Mouse (Mus musculus): ENCODE results near the gene Mdm2. TPM values are rescaled to one million over a fixed set of nuclear protein-coding genes. Genes with fewer than 3 reads are reported as not detected.
A peak's percentile ranks its signal among the peaks of the same experiment; 100 is the strongest.
"Not testable (repeated sequence)": the region's sequence is repeated elsewhere in the genome, so short reads cannot be mapped to it uniquely, and the experiment has no call there.

Gene Mdm2
- polyA plus RNA-seq, 1 experiment from 2014 or later, result 71.1 TPM

DNA sequence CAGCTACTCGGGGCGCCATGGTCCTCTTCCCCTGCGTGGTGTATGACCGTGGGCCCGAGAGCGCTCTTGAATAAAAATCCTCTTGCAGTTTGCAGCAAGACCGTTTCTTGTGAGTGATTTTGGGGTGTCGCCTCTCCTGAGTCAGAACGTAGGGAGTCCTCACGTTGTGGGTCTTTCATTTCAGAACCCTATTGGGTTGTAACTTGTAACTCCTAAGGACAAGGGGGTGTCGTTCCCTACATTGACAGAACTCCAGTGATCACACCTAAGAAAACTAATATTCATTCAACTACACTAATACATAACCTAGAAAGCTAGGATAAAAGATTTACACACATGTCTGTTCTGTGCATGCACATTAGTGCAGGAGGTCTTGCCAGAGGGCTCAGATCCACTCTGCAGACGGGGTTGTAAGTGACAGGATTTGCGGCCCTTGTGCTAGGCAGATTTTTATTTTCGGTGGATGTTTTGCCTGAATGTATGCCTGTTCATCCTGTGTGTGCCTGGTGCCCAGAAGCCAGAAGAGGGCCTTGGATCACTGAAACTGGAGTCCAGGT is 39.3 kb upstream of the Mdm2 start:
- ATAC-seq, result no peak

DNA sequence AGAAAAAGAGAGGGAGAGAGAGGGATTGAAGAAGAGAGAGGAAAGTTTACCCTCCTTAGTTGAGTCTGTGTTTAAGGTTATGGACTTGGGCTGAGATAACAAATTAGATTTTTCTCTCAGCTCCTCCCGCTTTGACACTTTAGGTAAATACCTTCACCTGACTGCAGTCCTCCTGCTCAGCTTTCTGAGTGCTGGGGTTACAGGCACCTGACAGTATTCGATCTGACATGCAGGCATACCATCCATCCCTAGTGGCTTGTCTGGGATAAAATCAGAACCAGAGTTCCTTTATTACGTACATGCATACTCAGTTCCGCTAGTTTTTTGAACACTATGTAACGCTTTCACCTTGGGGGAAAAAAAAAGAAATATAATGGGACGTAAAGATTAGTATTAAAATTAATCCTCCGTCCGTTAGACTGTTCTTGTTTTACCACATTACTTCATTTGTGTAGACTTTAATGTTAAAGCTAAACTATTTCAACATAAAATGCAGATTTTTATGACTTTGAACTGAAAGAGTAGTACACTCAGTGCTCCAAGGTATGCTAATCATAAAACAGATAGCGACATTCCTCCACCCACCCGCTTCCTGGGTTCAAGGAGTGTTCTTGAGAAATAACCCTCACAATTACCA is 38.6 kb upstream of the Mdm2 start:
- ATAC-seq, result no peak
- no peak overlapping the region for H3K27ac ChIP-seq (ENCODE audit: low read length)
- H3K4me3 ChIP-seq (replicated peaks; ENCODE audit: low read length), result no peak overlapping the region
- peaks cover 13% of the 10 kb centered on the region for H3K4me1 ChIP-seq (replicated peaks; ENCODE audit: control insufficient read depth, insufficient read depth, low read length)
- no peaks in the 10 kb centered on the region for H3K27me3 ChIP-seq (replicated peaks; ENCODE audit: control insufficient read depth, insufficient read depth, low read length)
- WGBS, result 97% methylated on average over 10 of the region's 10 CpGs
- H3K36me3 ChIP-seq (ENCODE audit: control insufficient read depth, insufficient read depth), result peaks cover 19% of the 10 kb centered on the region
- no peak overlapping the region for H3K9ac ChIP-seq (replicated peaks; ENCODE audit: low read depth, low read length)
- H3K9me3 ChIP-seq (ENCODE audit: control insufficient read depth, low read length), result no peaks in the 10 kb centered on the region
- H3K4me2 ChIP-seq (ENCODE audit: low read length), result no peak overlapping the region

More for the DNA sequence above, 39.3 kb upstream of the Mdm2 start:
- Histone ChIP-seq H3K4me1 (replicated peaks; ENCODE audit: control insufficient read depth, insufficient read depth, low read length) (peaks cover 6% of the 10 kb centered on the region), H3K9ac (replicated peaks; ENCODE audit: low read depth, low read length) (no peak overlapping the region), H3K4me3 (replicated peaks; ENCODE audit: low read length) (no peak overlapping the region), H3K4me2 (ENCODE audit: low read length) (no peak overlapping the region), H3K27me3 (replicated peaks; ENCODE audit: control insufficient read depth, insufficient read depth, low read length) (no peaks in the 10 kb centered on the region), H3K27ac (ENCODE audit: low read length) (no peak overlapping the region), H3K9me3 (ENCODE audit: control insufficient read depth, low read length) (no peaks in the 10 kb centered on the region), H3K36me3 (ENCODE audit: control insufficient read depth, insufficient read depth) (peaks cover 19% of the 10 kb centered on the region)
- WGBS, result 94% methylated on average over 14 of the region's 14 CpGs

DNA sequence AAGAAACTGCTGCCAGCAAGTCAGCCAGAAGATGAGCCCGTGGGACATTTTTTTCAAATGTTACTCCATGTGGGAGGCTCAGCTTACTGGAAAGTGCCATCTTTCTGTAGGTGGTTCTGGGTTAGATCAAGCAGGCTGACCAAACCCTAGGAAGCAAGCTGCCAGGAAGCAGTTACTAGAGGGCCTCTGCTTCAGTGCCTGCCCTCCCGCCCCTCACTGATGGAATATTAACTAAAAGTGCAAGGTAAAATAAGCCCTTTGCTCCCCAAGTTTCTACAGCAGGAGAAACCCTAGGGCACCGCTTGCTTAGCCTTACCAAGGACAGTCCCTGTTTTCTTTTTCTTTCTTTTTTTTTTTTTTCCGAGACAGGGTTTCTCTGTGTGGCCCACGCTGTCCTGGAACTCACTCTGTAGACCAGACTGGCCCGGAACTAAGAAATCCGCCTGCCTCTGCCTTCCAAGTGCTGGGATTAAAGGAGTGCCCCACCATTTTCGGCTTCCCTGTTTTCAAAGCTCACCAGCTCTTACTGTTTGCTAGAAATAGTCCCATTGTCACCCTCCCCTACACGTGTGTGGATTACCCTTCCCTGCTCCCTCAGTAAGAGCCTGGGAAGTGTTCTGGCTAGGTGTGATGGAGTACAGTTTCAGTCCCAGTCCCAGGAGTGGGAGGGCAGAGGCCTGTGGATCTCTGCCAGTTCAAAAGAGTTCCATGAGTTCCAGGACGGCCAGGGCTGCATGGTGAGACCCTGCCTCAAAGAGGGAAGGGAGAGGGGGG is 37.9 kb upstream of the Mdm2 start:
- Histone ChIP-seq H3K27me3 (replicated peaks; ENCODE audit: control insufficient read depth, insufficient read depth, low read length) (no peaks in the 10 kb centered on the region), H3K9me3 (ENCODE audit: control insufficient read depth, low read length) (no peaks in the 10 kb centered on the region), H3K4me1 (replicated peaks; ENCODE audit: control insufficient read depth, insufficient read depth, low read length) (peaks cover 20% of the 10 kb centered on the region), H3K4me3 (replicated peaks; ENCODE audit: low read length) (no peak overlapping the region), H3K4me2 (ENCODE audit: low read length) (no peak overlapping the region), H3K27ac (ENCODE audit: low read length) (no peak overlapping the region), H3K9ac (replicated peaks; ENCODE audit: low read depth, low read length) (no peak overlapping the region), H3K36me3 (ENCODE audit: control insufficient read depth, insufficient read depth) (peaks cover 19% of the 10 kb centered on the region)
- 91% methylated on average over 10 of the region's 10 CpGs for WGBS
- no peak for ATAC-seq

DNA sequence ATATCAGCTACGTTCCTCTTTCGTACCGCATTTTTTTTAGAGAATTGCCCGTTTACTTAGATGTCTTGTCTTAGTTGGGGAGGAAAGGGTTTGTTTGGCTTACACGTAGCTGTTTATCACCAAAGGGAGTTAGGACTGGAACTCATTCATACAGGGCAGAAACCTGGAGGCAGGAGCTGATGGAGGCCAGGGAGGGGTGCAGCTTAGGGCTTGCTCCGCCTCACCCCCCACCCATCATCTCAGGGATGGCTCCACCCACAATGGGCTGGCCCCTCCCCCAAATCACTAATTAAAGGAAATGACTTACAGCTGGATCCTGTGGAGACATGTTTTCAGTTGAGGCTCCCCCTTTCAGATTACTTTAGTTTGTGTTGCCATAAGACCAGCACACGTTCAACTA is 37.2 kb upstream of the Mdm2 start:
- no peaks in the 10 kb centered on the region for H3K27me3 ChIP-seq (replicated peaks; ENCODE audit: control insufficient read depth, insufficient read depth, low read length)
- no peak overlapping the region for H3K4me2 ChIP-seq (ENCODE audit: low read length)
- H3K4me3 ChIP-seq (replicated peaks; ENCODE audit: low read length), result no peak overlapping the region
- peaks cover 19% of the 10 kb centered on the region for H3K36me3 ChIP-seq (ENCODE audit: control insufficient read depth, insufficient read depth)
- WGBS, result 95% methylated on average over 7 of the region's 7 CpGs
- no peak overlapping the region for H3K27ac ChIP-seq (ENCODE audit: low read length)
- H3K9me3 ChIP-seq (ENCODE audit: control insufficient read depth, low read length), result no peaks in the 10 kb centered on the region
- H3K4me1 ChIP-seq (replicated peaks; ENCODE audit: control insufficient read depth, insufficient read depth, low read length), result peaks cover 20% of the 10 kb centered on the region
- no peak overlapping the region for H3K9ac ChIP-seq (replicated peaks; ENCODE audit: low read depth, low read length)
- ATAC-seq, result no peak

DNA sequence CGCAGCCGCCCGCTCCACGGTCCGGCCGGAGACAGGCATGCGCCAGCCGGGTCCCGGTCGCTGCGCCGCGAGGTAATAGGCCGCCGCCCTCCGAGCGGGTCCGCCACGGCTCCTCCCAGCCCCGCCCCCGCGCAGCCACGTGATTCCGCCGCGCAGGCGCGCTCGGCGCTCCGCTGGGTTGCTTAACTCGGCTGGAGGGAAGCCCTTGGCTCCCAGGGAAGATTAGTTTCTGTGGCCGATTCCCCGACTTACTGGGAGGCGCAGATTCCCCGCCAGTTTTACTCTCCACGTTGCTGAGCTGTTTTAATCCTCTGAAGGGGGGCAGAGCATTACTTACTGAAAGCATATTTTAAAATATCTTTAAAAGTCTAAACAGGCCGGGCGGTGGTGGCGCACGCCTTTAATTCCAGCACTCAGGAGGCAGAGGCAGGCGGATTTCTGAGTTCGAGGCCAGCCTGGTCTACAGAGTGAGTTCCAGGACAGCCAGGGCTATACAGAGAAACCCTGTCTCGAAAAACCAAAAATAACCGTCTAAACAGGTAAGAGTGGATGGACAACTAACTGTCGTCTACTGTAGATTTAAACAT is 35.8 kb upstream of the Mdm2 start, which contains the start of gene Slc35e3:
TSS of gene Slc35e3 (minus strand) at position 69 of the 587 bp plus-strand sequence.
- Histone ChIP-seq H3K9ac (replicated peaks; ENCODE audit: low read depth, low read length) (peak within 1 kb of the TSS; percentile 78), H3K27ac (ENCODE audit: low read length) (peak within 1 kb of the TSS; percentile 20; the same call in 1 of the 2 replicates)
- WGBS, result 14% methylated on average over 45 of the region's 46 CpGs

DNA sequence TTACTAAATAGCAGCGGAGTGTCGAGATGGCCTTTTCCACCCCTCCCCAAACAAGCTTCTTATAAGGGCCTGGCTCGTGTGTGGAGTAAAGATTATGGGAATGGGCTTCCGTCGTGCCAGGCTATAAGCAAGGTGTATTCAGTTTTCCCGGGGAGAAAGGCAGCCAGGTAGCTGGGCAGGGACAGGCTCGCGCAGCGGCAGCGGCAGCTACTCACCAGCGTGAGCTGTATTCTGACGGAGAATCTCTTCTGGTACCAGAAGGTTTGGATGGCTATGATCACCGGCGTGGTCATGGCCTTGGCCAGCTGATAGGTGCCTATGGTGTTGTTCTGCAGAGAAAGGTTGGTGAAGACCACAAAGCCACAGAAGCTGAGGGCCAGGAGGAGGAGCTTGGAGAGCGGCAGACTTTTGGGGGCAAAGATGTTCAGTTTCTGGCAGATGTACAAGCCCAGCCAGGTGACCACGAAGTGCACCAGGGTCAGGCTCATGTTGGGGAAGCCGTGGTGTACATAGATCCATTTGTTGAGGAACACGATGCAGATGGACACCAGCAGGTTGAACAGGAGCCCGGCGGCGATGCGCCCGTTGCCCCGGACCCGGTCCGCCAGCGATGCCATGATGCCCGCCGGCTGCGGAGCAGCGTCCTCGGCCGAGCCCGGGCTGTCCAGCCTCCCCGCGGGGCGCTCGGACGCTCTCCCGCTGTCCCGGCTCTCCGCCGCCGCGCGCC is 35.2 kb upstream of the Mdm2 start:
- H3K36me3 ChIP-seq (ENCODE audit: control insufficient read depth, insufficient read depth), result peaks cover 11% of the 10 kb centered on the region
- peak overlapping the region; percentile 20; the same call in 1 of the 2 replicates for H3K27ac ChIP-seq (ENCODE audit: low read length)

More for the DNA sequence above, 35.8 kb upstream of the Mdm2 start, which contains the start of gene Slc35e3:
- ATAC-seq, result peak; percentile 99
- Histone ChIP-seq H3K27me3 (replicated peaks; ENCODE audit: control insufficient read depth, insufficient read depth, low read length) (no peaks in the 10 kb centered on the region), H3K4me3 (replicated peaks; ENCODE audit: low read length) (peak within 1 kb of the TSS; percentile 72), H3K36me3 (ENCODE audit: control insufficient read depth, insufficient read depth) (peaks cover 16% of the 10 kb centered on the region), H3K4me2 (ENCODE audit: low read length) (peak within 1 kb of the TSS; percentile 79), H3K9me3 (ENCODE audit: control insufficient read depth, low read length) (no peaks in the 10 kb centered on the region), H3K4me1 (replicated peaks; ENCODE audit: control insufficient read depth, insufficient read depth, low read length) (peaks cover 20% of the 10 kb centered on the region)

DNA sequence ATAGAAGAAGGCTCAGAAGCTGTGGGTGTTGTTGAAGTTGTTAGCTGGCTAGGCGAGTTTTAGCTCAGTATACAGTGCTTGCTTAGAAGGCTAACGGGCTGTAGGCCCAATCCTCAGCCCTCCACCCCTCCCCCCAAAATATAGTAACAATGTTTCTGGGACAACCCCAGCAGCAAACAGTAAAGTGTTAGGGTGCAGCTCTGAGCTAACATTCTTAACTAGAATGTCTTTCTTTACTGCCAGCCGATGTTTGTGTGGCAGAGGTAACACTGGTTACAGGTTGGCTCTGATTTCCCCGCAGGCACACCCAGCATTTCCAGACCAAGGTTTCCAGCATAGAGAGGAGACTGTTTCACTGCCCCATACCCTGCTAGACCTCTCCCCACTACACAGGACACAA is 33.4 kb upstream of the Mdm2 start:
- Histone ChIP-seq H3K4me3 (replicated peaks; ENCODE audit: low read length) (no peak overlapping the region), H3K9me3 (ENCODE audit: control insufficient read depth, low read length) (no peaks in the 10 kb centered on the region), H3K36me3 (ENCODE audit: control insufficient read depth, insufficient read depth) (peaks cover 12% of the 10 kb centered on the region), H3K4me2 (ENCODE audit: low read length) (no peak overlapping the region), H3K27ac (ENCODE audit: low read length) (no peak overlapping the region), H3K27me3 (replicated peaks; ENCODE audit: control insufficient read depth, insufficient read depth, low read length) (no peaks in the 10 kb centered on the region), H3K4me1 (replicated peaks; ENCODE audit: control insufficient read depth, insufficient read depth, low read length) (peaks cover 20% of the 10 kb centered on the region), H3K9ac (replicated peaks; ENCODE audit: low read depth, low read length) (no peak overlapping the region)
- no peak for ATAC-seq
- WGBS, result 77% methylated on average over 4 of the region's 4 CpGs

More for the DNA sequence above, 35.2 kb upstream of the Mdm2 start:
- H3K4me1 ChIP-seq (replicated peaks; ENCODE audit: control insufficient read depth, insufficient read depth, low read length), result peaks cover 20% of the 10 kb centered on the region
- not testable (repeated sequence) for H3K27me3 ChIP-seq (replicated peaks; ENCODE audit: control insufficient read depth, insufficient read depth, low read length); H3K9me3 ChIP-seq (ENCODE audit: control insufficient read depth, low read length)
- 0% methylated on average over 19 of the region's 46 CpGs for WGBS
- peak overlapping the region; percentile 79 for H3K4me2 ChIP-seq (ENCODE audit: low read length)
- peak overlapping the region; percentile 78 for H3K9ac ChIP-seq (replicated peaks; ENCODE audit: low read depth, low read length)
- peak; percentile 45 for ATAC-seq
- peak overlapping the region; percentile 72 for H3K4me3 ChIP-seq (replicated peaks; ENCODE audit: low read length)

DNA sequence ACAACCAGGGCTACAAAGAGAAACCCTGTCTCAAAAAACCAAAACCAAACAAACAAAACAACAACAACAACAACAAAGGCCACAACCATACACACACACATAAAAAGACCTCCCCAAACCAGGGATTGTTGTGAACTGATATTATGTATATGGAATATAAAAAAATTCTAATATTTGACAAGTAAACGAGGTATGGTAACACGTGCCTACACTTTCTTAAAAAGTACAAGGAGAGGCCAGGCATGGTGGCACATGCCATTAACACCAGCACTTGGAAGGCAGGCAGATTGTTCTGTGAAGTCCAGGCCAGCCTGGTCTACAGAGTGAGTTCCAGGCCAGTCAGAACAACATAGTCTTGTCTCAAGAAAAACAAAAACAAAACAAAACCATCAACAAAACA is 32.6 kb upstream of the Mdm2 start:
- ATAC-seq, result no peak
- H3K4me1 ChIP-seq (replicated peaks; ENCODE audit: control insufficient read depth, insufficient read depth, low read length), result peaks cover 20% of the 10 kb centered on the region
- no peak overlapping the region for H3K27ac ChIP-seq (ENCODE audit: low read length)
- no peak overlapping the region for H3K9ac ChIP-seq (replicated peaks; ENCODE audit: low read depth, low read length)
- no peak overlapping the region for H3K4me2 ChIP-seq (ENCODE audit: low read length)
- no peak overlapping the region for H3K4me3 ChIP-seq (replicated peaks; ENCODE audit: low read length)
- peaks cover 15% of the 10 kb centered on the region for H3K36me3 ChIP-seq (ENCODE audit: control insufficient read depth, insufficient read depth)
- H3K9me3 ChIP-seq (ENCODE audit: control insufficient read depth, low read length), result no peaks in the 10 kb centered on the region
- H3K27me3 ChIP-seq (replicated peaks; ENCODE audit: control insufficient read depth, insufficient read depth, low read length), result no peaks in the 10 kb centered on the region
- WGBS, result 95% methylated on average over 2 of the region's 2 CpGs
